Comparison of ENCODE assay signal across 8 mouse cellular contexts in the genomic region with DNA sequence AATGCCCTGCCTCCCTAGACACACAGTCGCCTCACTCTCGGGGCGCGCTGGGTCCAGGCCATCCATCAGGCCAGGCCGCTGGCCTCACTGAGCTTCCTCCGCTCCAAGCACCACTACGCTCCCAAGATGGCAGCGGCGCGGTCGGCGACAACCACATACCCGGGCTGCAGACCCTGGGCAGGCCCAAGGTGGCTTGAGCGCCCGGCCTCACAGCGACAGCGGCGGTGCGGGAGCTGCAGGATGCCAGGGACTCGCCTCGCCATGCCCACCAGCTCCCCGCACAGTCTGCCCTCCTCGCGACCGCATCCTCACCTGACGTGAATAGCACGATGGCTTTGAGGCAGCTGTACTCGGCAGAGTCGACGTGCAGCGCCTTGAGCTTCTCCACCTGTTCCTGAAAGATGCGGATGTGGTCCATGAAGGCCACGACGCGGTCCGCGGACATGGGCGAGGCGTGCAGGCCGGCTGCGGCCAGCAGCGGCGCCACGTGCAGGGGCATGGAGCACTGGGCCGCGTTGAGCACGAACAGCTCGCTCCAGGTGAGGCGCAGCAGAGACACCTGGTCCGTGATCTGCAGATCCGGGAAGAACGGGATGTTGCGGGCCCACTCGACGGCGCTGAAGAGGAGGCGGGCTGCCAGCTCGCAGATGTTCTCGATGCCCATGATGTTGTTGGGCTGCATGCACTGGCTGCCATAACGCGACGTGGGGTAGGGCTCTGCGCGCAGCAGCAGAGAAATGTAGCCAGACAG. TPM values are rescaled to one million over a fixed set of nuclear protein-coding genes. Genes with fewer than 3 reads are reported as not detected.
A peak's percentile ranks its signal among the peaks of the same experiment; 100 is the strongest.
DNase-seq lines count a peak whose midpoint lies in the region; ATAC-seq lines count a peak whose summit lies in the region.
"Had no signal": no experiment of that assay in that cellular context is flagged by ENCODE, and none has a peak within 500 bp of the region (broad histone marks: within the 10 kb centered on the region; RNA-seq: fewer than 3 reads in every experiment).

No protein-coding gene starts in this region.

- 7% methylated on average over 64 of the region's 64 CpGs for WGBS in embryonic facial prominence, embryonic 15.5 days
- under 1% methylated on average over 64 of the region's 64 CpGs for WGBS in limb, embryonic 12.5 days
- 7% methylated on average over 64 of the region's 64 CpGs for WGBS in stomach, embryonic 16.5 days

- H3K27me3 ChIP-seq in embryonic facial prominence, embryonic 15.5 days = peaks cover 55% of the 10 kb centered on the region
- H3K27me3 ChIP-seq in limb, embryonic 12.5 days = peaks cover 78% of the 10 kb centered on the region
- H3K27me3 ChIP-seq in stomach, embryonic 16.5 days (ENCODE audit: control insufficient read depth, insufficient read depth, low read length) = peaks cover 20% of the 10 kb centered on the region

- no peak overlapping the region for H3K27ac ChIP-seq in brown adipose tissue, adult 24 weeks (replicated peaks; ENCODE audit: low read depth, low read length)
- no peak overlapping the region for H3K27ac ChIP-seq in embryonic facial prominence, embryonic 15.5 days (replicated peaks)
- H3K27ac ChIP-seq in limb, embryonic 12.5 days = no peak overlapping the region
- peak overlapping the region; percentile 60; the same call in 1 of the 2 replicates for H3K27ac ChIP-seq in stomach, embryonic 16.5 days (ENCODE audit: low read length)

- H3K4me2 ChIP-seq in embryonic facial prominence, embryonic 15.5 days (replicated peaks) = peak overlapping the region; percentile 54
- H3K4me2 ChIP-seq in limb, embryonic 12.5 days = peak overlapping the region; percentile 67
- peak overlapping the region; percentile 54 for H3K4me2 ChIP-seq in stomach, embryonic 16.5 days (ENCODE audit: low read depth, low read length)

- intact Hi-C loops in left cerebral cortex, postnatal 25 days (cut with DNase I) = loop anchor here (2.0 kb wide), 1 partner anchor 14 kb away; no protein-coding TSS in a partner anchor

- H3K4me3 ChIP-seq in brown adipose tissue, adult 24 weeks (ENCODE audit: insufficient read depth, low read depth, low read length) = peak overlapping the region; percentile 20; the same call in 1 of the 2 replicates
- H3K4me3 ChIP-seq in embryonic facial prominence, embryonic 15.5 days (replicated peaks) = peak overlapping the region; percentile 41
- peak overlapping the region; percentile 42 for H3K4me3 ChIP-seq in limb, embryonic 12.5 days (replicated peaks)
- peak overlapping the region; percentile 46 for H3K4me3 ChIP-seq in stomach, embryonic 16.5 days (replicated peaks; ENCODE audit: low read length)
- H3K4me3 ChIP-seq: erythroblast, embryonic 14.5 days had no signal

- no peaks in the 10 kb centered on the region for H3K4me1 ChIP-seq in brown adipose tissue, adult 24 weeks (ENCODE audit: control insufficient read depth, insufficient read depth, insufficient read length, low read length)
- H3K4me1 ChIP-seq in embryonic facial prominence, embryonic 15.5 days = peaks cover 22% of the 10 kb centered on the region
- H3K4me1 ChIP-seq in limb, embryonic 12.5 days (replicated peaks) = peaks cover 25% of the 10 kb centered on the region
- no peaks in the 10 kb centered on the region; the same call in 1 of the 2 replicates for H3K4me1 ChIP-seq in stomach, embryonic 16.5 days (ENCODE audit: control insufficient read depth, insufficient read depth, low read length)

- no peaks in the 10 kb centered on the region for H3K9me3 ChIP-seq in embryonic facial prominence, embryonic 15.5 days (replicated peaks)
- H3K9me3 ChIP-seq in limb, embryonic 12.5 days = no peaks in the 10 kb centered on the region
- H3K9me3 ChIP-seq in stomach, embryonic 16.5 days (replicated peaks; ENCODE audit: control insufficient read depth, low read length) = no peaks in the 10 kb centered on the region

- no peak for ATAC-seq in embryonic facial prominence, embryonic 15.5 days (ENCODE audit: insufficient number of reproducible peaks, low FRiP score, low TSS enrichment, low read depth)
- ATAC-seq in limb, embryonic 12.5 days (ENCODE audit: insufficient number of reproducible peaks, insufficient read depth, low FRiP score, low TSS enrichment, low read depth) = no peak
- no peak for ATAC-seq in stomach, embryonic 16.5 days (ENCODE audit: insufficient read depth, low FRiP score)

- no peaks in the 10 kb centered on the region for H3K36me3 ChIP-seq in embryonic facial prominence, embryonic 15.5 days
- no peaks in the 10 kb centered on the region for H3K36me3 ChIP-seq in limb, embryonic 12.5 days
- no peaks in the 10 kb centered on the region for H3K36me3 ChIP-seq in stomach, embryonic 16.5 days (ENCODE audit: control insufficient read depth, insufficient read depth, low read length)

- peak; percentile 63 for DNase-seq in left cerebral cortex, postnatal 25 days (ENCODE audit: low spot score in 2 of 2)
- no peak for DNase-seq in left cerebral cortex, adult 11 months (ENCODE audit: low spot score)
- no peak for DNase-seq in frontal cortex, postnatal 10 days (ENCODE audit: low spot score in 2 of 2)

- H3K9ac ChIP-seq in embryonic facial prominence, embryonic 15.5 days = peak overlapping the region; percentile 26; the same call in 1 of the 2 replicates
- H3K9ac ChIP-seq in limb, embryonic 12.5 days (replicated peaks) = peak overlapping the region; percentile 57
- peak overlapping the region; percentile 69 for H3K9ac ChIP-seq in stomach, embryonic 16.5 days (ENCODE audit: low read length)

RNA-seq across cellular contexts. Expression of gene Nr2f1, which starts 4.5 kb away (rescaled TPM):
- total RNA-seq in left cerebral cortex, postnatal 25 days (2021) = 100 to 1,000 TPM; 114 to 122 TPM
- 1.1 and 1.2 TPM in 2 replicates for polyA plus RNA-seq in brown adipose tissue, adult 24 weeks (2012; ENCODE audit: insufficient read depth, insufficient read length, missing spikeins)
- 14.5 and 18.4 TPM in 2 replicates for polyA plus RNA-seq in embryonic facial prominence, embryonic 15.5 days (2015; fragmentation: Nextera tagmentation; extraction: Ambion mirVana)
- polyA plus RNA-seq in limb, embryonic 12.5 days (2016; fragmentation: Nextera tagmentation; extraction: Ambion mirVana) = 5.7 and 6.6 TPM in 2 replicates
- polyA plus RNA-seq in stomach, embryonic 16.5 days (2015; fragmentation: Nextera tagmentation; extraction: Ambion mirVana) = 9.1 and 12.6 TPM in 2 replicates
- polyA plus RNA-seq: erythroblast, embryonic 14.5 days had no signal

Comparison
In these comparisons a context has a peak if more than half of its experiments do, and no peak if none do; other contexts are left out.
1. DNase-seq: peak in left cerebral cortex, postnatal 25 days (2 of 2); none in left cerebral cortex, adult 11 months (single experiment) and frontal cortex, postnatal 10 days (0 of 2).
2. Peak in every context shown above with its lines, with median percentiles within 50 percentile points of each other: H3K4me3 ChIP-seq, H3K4me2 ChIP-seq and H3K9ac ChIP-seq.